1 mouse cellular context compared by ENCODE assay signal in the genomic region with DNA sequence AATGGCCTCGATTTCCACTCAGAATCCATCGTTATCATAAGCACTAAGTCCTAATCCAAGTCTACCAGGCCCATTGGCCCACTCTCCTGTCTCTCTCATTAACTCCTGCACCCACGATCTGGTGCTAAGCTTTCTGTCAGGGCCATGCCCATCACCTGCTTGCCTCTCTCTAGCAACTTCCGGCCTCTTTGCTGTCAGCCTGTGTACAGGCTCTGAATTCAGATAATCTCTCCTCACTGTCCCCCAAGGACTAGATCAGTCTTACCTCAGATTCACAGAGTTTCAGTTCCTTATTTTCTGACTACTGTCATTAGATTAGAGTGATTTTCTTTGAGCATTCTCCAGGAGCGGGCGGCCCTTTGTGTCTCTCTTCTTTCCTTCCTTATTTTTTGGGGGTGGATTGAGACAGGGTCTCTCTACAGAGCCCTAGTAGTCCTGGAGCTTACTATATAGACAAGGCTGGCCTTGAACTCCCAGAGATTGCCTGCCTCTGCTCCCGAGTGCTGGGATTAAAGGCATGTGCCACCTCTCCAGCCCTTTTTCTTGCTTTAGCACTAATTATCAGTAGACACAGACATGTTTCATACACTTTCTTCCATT.
A peak's percentile ranks its signal among the peaks of the same experiment; 100 is the strongest.
TF ChIP-seq lines count a peak whose summit lies in the region.

No protein-coding gene starts in this region.

TF ChIP-seq in CH12.LX, 34 proteins besides CTCF, POLR2A, EP300 and RAD21 (continued from another document):
- TF ChIP-seq POLR2AphosphoS2 (IDR thresholded peaks at IDR 0.05; ENCODE audit: low read depth, low read length) (no peak), SMC3 (IDR thresholded peaks at IDR 0.05; ENCODE audit: low read depth, low read length) (no peak), IRF4 (IDR thresholded peaks at IDR 0.05; ENCODE audit: low read depth, low read length) (peak; percentile 98), JUN (IDR thresholded peaks at IDR 0.05; ENCODE audit: insufficient read depth, low read depth, low read length) (0 out of 2 replicates have a peak, but pooled peaks have one; percentile 17), NELFE (IDR thresholded peaks at IDR 0.05; ENCODE audit: low read depth, low read length) (no peak), USF2 (conservative IDR thresholded peaks at IDR 0.05; ENCODE audit: low read depth, low read length) (no peak), RCOR1 (conservative IDR thresholded peaks at IDR 0.05; ENCODE audit: low read depth, low read length) (no peak), PAX5 (IDR thresholded peaks at IDR 0.05; ENCODE audit: low read length) (no peak), NRF1 (IDR thresholded peaks at IDR 0.05; ENCODE audit: low read depth, low read length) (no peak), MYC (IDR thresholded peaks at IDR 0.05; ENCODE audit: low read depth, low read length) (peak; percentile 69; the same call in 1 of the 2 replicates), ETS1 (conservative IDR thresholded peaks at IDR 0.05; ENCODE audit: low read depth, low read length) (peak; percentile 56), E2F4 (IDR thresholded peaks at IDR 0.05; ENCODE audit: insufficient replicate concordance, low read depth, low read length) (0 out of 2 replicates have a peak, but pooled peaks have one; percentile 44), HCFC1 (IDR thresholded peaks at IDR 0.05; ENCODE audit: low read depth, low read length) (peak; percentile 45), MAFK (IDR thresholded peaks at IDR 0.05; ENCODE audit: insufficient replicate concordance, low read length) (no peak), BHLHE40 (IDR thresholded peaks at IDR 0.05; ENCODE audit: low read depth, low read length) (peak; percentile 61), TCF12 (IDR thresholded peaks at IDR 0.05; ENCODE audit: low read depth, low read length) (peak; percentile 64; the same call in 1 of the 2 replicates), KAT2A (IDR thresholded peaks at IDR 0.05; ENCODE audit: insufficient replicate concordance, low read length) (no peak), CHD2 (IDR thresholded peaks at IDR 0.05; ENCODE audit: low read length) (no peak), CHD1 (IDR thresholded peaks at IDR 0.05; ENCODE audit: low read depth, low read length) (no peak), SIN3A (IDR thresholded peaks at IDR 0.05; ENCODE audit: low read length) (peak; percentile 66; the same call in 1 of the 2 replicates), ZMIZ1 (IDR thresholded peaks at IDR 0.05; ENCODE audit: low read depth, low read length) (no peak; the same call in 1 of the 2 replicates), USF1 (IDR thresholded peaks at IDR 0.05; ENCODE audit: low read depth, low read length) (no peak), TBP (conservative IDR thresholded peaks at IDR 0.05; ENCODE audit: low read depth, low read length) (no peak; the same call in 1 of the 2 replicates), MAZ (IDR thresholded peaks at IDR 0.05; ENCODE audit: low read depth, low read length) (no peak), ZKSCAN1 (IDR thresholded peaks at IDR 0.05; ENCODE audit: borderline replicate concordance, low read depth, low read length) (no peak), ZNF384 (IDR thresholded peaks at IDR 0.05; ENCODE audit: low read depth, low read length) (no peak), MEF2A (IDR thresholded peaks at IDR 0.05; ENCODE audit: borderline replicate concordance, low read depth, low read length) (peak; percentile 56; the same call in 1 of the 2 replicates), MXI1 (IDR thresholded peaks at IDR 0.05; ENCODE audit: low read depth, low read length) (0 out of 2 replicates have a peak, but pooled peaks have one; percentile 45), JUND (conservative IDR thresholded peaks at IDR 0.05; ENCODE audit: low read depth, low read length) (no peak; the same call in 1 of the 2 replicates)
